Mouse (Mus musculus) erythroid progenitor cell, adult 5-6 weeks (primary cell): ENCODE results near the gene Cadm1. TPM values are rescaled to one million over a fixed set of nuclear protein-coding genes. Genes with fewer than 3 reads are reported as not detected.

Source experiments
- ATAC-seq: replicated peaks from 2 replicates; pipeline ENCODE4 v1.8.0; 2016; ENCODE audit warnings: moderate number of reproducible peaks, mild to moderate bottlenecking, moderate TSS enrichment, inconsistent platforms; ENCODE audit not compliant: poor library complexity, low FRiP score, severe bottlenecking
- total RNA-seq, 2 experiments: library from RNA; stranded (forward) in 1 of 2; stranded (reverse) in 1 of 2; fragments of 150-400 nt in 1 of 2; fragments of 186-747, 209-891 nt in 1 of 2; gene quantifications; 2 replicates each; pipeline versions ENCODE4 v1.2.3 to v1.2.4; 2015 to 2017; ENCODE audit warnings: low replicate concordance in 2 of 2

Gene Cadm1
- total RNA-seq, 2 experiments from 2014 or later = 0.83 to 3.8 TPM

DNA sequence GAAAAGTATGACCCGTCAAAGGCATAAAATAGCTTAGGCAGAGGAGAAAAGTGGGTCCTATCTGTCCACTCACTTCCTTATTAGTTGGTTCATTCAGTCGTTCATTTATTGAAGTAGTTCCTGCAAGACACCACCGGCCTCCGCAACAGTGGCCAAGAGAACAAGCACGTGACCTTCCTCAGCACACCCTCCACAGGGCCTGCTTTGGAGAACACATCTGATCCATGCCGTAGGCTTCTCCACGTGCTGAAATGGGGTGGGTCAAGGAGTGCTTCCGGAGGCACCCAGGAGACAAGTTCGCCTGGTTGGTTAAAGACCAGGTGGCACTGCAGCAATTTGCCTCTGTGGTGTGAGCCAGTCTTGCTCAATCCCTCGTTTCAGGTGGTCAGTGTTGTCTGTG lies 236.4 kb downstream of the Cadm1 start:
- no peak for ATAC-seq

GRCm38 (mm10) chr9:47770836-47771235 lies 240.9 kb downstream of the Cadm1 start:
- ATAC-seq = no peak

- no peak for ATAC-seq
Measured at GRCm38 (mm10) chr9:47771953-47772352, 242.0 kb downstream of the Cadm1 start.

- ATAC-seq = no peak
Measured at GRCm38 (mm10) chr9:47772750-47773149, 242.8 kb downstream of the Cadm1 start.

- no peak for ATAC-seq
Measured at GRCm38 (mm10) chr9:47776941-47777919, 247.3 kb downstream of the Cadm1 start.

DNA sequence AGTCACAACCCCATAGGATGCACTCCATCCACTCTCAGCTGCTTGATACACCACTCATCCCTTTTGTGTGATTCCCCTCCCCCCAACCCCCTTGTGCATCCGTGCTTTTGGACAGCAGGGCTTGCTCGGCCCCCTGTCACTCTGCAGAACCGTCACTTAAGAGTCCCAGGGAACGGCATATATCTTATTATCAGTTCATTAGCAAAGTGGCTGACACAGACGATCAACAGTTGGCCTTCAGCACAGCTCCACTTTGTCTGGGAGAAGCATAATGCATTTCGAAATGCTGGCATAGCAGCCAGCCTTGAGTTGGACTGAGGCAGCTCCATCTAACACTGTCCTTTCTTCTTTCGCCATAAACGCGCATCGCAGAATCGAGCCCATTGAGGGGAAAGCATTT lies 248.5 kb downstream of the Cadm1 start:
- no peak for ATAC-seq

DNA sequence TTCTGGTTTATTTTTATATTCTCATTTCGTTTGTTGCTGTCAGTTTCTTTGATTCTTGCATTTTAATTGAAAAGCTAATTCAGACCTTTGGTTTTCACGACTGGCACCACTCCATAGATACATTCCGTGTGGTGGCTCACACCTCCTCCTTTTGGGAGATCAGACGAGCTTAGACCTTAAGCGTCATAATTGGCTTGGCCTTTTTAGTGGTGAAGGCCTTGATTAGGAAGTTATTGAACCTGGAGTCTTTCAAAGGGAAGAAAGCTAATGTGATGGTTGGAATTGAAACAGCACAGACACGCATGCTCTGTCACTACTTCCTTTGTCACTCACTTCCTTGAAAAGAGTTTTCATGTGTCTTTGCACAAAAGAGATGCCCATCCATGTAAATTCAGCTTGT lies 249.3 kb downstream of the Cadm1 start:
- ATAC-seq = no peak

- no peak for ATAC-seq
Measured at GRCm38 (mm10) chr9:47786642-47787041, 256.7 kb downstream of the Cadm1 start.

DNA sequence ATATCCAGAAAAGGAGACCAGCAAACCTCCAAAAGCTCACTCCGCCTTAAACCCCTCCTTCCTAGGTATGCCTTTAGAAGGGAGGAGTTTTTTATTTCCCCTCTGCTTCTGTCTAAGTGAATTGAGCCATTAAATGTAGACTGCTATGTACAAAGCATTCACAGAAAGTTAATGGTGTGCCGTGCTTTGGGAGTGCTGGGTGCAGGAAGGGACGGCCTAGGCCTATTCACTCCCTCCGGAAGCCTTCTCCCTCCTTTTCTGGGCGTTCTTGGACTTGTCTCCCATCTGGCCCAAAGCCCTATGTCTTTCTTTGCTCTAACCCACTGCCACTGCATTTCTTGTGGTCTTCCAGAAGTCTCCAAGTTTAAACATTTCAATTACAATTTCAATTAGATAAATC lies 268.5 kb downstream of the Cadm1 start:
- no peak for ATAC-seq

DNA sequence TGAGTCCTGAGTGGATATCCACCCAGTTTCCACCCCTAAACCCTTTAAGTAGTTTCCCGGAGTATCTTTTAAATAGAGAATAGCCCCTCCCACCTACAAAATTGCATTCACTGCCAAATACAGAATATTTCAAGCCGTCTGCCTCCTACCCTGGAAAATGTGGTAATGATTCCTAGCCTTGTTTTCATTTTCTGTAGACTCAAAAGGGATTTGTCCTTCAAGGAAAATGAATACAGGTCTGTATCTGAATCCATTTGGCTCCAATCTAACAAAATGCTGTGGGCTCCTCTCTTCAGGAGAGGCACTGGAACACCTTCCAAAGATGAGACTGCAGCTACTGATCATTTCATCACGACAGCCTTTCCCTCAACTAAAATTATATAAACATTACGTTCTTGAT lies 271.3 kb downstream of the Cadm1 start:
- ATAC-seq = no peak

DNA sequence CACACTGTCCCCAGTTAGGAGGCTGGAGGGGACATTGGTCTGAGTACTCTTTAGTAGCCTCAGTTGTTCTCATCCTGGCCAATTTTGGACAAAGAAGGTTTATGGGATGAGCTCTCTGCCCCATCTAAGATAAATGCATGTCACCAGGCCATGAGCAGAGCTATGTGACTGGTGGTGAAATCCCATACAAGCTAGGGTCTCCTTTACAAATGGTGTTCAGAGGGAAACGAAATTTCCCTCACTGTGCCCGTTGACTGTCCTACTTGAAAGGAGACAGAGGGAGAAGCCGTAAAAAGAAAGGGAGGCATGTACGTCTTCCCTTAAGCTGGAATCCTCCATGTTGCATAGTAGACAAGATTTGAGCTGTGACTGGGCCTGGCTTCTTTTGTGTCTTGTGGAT lies 272.6 kb downstream of the Cadm1 start:
- ATAC-seq = no peak

- no peak for ATAC-seq
Measured at GRCm38 (mm10) chr9:47803531-47804105, 273.6 kb downstream of the Cadm1 start.

GRCm38 (mm10) chr9:47805658-47806057 lies 275.7 kb downstream of the Cadm1 start:
- ATAC-seq = no peak

- ATAC-seq = no peak
Measured at GRCm38 (mm10) chr9:47825668-47826067, 295.7 kb downstream of the Cadm1 start.

GRCm38 (mm10) chr9:47828762-47829161 lies 298.8 kb downstream of the Cadm1 start:
- no peak for ATAC-seq

GRCm38 (mm10) chr9:47829204-47829603 lies 299.2 kb downstream of the Cadm1 start:
- ATAC-seq = no peak

DNA sequence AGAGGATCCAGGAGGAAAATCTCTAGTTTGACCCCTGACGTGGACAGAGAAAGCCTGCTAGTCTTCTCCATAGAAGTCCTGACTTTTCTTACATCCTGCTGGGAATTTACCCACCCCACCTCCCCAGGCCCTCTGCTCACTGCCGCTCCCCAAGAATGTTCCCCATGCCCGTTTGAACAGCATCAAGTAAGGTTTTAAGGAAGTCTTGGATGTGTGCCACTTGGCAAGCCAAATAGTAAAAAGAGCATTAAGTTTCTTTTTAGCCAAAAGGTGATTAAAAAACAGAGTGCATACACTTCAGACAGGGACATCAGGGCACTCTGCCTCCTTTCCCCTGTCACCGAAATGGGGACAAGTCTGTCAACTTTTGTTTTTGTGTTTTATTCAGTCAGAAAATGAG lies 299.9 kb downstream of the Cadm1 start:
- ATAC-seq = no peak

- no peak for ATAC-seq
Measured at GRCm38 (mm10) chr9:47831412-47831811, 301.4 kb downstream of the Cadm1 start.

- no peak for ATAC-seq
Measured at GRCm38 (mm10) chr9:47838170-47838569, 308.2 kb downstream of the Cadm1 start.

- no peak for ATAC-seq
Measured at GRCm38 (mm10) chr9:47838890-47839691, 309.1 kb downstream of the Cadm1 start.

GRCm38 (mm10) chr9:47839692-47840025 lies 309.7 kb downstream of the Cadm1 start:
- ATAC-seq = no peak
